Mouse (Mus musculus): Measurements from ENCODE around the gene Rnf169.

Gene Rnf169

DNA sequence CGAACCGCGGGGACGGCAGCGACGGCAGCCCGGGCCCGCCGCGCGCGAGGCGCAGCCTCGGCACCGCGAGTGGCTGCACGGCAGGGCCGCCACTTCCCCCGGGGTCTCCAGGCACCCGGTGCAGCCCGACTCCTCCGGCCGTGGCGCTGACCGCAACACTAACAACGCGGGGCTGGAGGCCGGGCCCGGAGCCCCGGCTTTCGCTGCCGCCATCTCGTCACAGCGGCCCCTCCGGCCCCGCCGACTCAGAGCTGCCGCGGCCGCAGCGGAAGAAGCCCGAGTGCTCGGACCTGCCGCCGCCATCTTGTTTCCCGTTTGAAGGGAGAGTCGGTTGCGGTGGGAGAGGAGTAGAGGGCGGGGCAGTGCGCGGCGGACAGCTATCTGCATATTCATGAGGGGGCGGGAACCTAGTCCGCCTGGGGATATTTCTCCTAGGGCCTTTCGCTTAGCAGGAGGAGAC lies at the start of gene Rnf169:
Gene Rnf169, minus strand, starts transcription at position 317 of the 460 bp plus-strand sequence.
- peak; percentile 85 to 86 for DNase-seq (ENCODE audit: low spot score in 2 of 2)

DNA sequence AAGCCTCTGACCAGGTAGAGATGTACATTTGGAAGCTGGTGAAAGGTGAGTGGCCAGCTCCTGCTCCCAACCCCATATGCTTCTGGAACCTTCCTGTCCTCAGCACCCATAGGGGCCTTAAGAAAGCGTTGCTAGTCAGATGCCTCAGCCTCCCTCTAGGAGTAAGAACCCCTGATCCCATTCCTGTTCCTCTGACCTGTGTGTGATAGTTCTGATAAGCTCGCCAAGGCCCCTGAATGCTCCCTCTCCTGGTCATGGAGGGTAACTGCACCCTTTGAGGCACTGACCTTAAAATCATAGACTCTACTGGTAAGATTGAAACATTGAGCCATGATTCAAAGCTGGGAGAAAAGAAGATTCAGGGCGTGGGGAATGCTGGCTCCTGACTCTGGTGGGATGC lies 49.1 kb upstream of the Rnf169 start:
- DNase-seq (ENCODE audit: low spot score in 2 of 2): no peak

DNA sequence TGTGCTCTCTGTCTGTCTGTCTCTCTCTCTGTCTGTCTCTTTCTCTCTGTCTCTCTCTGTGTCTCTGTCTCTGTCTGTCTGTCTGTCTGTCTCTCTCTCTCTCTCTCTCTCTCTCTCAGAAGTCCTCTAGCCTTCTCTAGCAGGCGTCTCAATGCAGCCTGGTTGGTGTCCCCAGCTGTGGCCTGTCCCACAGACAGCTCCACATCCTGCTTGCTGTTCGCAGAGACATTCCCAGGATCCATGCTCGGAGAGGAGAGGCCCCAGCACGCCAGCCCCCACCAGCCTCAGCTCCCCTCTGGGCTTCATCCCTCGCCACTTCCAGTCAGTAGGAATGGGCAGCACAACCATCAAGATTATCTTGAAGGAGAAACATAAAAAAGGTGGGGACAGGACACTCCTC lies 47.1 kb upstream of the Rnf169 start:
- no peak for DNase-seq (ENCODE audit: low spot score in 2 of 2)

DNA sequence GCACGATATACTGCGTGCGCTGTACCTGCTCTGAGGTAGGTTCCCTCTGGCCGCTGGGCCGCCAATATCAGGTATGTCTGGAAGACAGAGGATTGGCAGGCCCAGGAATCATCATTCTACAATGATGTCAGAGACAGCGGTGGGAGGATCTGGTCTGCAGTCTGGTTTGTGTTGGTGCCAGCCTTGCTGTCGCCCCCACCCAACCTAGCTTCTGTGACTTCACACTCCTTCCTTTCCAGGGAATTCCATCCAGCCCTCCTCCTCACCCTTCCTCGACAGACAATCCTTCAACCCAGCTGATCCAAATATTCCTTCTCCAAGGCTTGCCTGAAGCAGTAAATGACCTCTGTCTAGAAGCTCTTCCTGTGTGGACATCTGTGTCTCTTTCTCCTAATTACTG lies 36.8 kb upstream of the Rnf169 start:
- no peak for DNase-seq (ENCODE audit: low spot score in 2 of 2)

DNA sequence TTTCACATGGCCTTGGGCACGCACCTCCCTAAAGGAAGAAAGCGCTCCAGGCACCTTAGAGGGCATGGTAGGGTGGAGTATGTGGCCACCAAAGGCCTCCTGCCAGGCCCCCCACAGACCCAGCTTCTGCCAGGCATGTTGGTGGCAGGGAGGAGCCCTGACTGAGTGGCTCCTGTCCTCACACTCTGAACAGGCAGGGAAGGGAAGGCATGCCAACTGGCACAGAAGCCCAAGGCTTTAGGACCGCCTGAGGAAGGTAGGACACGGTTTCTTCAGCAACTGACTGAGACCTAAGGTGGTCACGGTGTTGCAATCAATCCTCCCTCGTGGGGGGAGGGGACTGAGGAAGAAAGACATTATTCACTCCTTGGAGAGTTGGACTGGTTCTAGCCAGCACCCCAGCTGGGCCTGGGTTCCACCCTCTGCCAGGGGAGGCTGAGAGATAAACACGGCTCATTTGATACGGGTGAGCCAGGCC lies 33.9 kb upstream of the Rnf169 start:
- no peak for DNase-seq (ENCODE audit: low spot score in 2 of 2)

DNA sequence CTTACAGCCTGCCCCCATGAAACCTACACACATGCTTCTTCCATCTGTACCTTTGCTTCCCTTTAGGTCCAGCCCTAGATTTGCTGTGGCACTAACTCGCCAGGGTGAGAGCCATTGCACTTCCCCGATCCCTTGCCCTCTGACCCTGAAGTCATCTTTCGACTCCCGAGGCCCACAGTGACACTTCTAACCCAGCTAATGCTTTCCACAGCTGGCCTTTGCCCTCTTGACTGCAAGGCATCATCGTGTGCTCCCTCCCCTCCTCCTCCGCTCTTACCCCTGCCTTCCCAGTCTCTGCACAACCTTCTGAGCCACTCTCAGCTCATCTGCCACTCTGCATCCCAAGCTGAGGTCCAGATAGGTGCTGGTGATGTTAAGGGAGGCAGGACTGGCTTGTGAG lies 32.3 kb upstream of the Rnf169 start:
- no peak for DNase-seq (ENCODE audit: low spot score in 2 of 2)

DNA sequence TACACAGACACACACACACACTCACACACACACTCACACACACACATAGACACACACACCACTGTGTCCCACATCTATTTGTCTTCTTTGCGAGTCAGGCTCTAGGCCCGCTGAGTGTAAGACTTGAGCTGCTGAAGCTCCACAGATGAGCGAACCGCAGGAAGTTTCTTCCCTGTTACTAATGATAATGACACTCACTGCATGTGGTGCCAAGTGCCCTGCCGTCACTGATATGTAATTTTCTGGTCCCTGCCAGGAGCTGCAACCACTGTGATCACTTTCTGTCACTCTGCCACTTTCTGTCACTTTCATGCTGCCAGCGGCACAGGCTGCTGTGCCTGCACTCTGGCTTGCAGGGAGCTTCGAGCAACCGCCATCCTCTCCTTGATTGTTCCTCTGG lies 31.8 kb upstream of the Rnf169 start:
- DNase-seq (ENCODE audit: low spot score in 2 of 2): no peak

DNA sequence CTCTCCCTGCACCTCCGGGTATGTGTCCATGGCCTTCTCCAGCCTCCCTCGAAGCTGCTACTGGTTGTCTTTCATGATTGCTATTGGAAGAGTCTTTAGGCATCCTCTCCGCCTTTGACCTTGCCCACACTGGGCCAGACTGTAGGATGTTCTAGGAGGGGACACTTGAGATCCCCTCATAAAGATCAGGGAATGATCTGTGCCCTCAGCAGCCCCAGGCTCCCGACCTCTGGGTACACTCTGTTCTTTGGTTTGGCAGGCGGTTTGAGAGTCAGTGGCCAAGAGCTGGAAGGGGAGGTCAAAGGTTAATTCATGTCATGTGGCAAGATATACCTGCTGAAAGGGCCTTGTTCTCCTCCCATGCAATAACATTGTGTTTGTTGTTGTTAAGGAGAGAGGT lies 30.5 kb upstream of the Rnf169 start:
- no peak for DNase-seq (ENCODE audit: low spot score in 2 of 2)

DNA sequence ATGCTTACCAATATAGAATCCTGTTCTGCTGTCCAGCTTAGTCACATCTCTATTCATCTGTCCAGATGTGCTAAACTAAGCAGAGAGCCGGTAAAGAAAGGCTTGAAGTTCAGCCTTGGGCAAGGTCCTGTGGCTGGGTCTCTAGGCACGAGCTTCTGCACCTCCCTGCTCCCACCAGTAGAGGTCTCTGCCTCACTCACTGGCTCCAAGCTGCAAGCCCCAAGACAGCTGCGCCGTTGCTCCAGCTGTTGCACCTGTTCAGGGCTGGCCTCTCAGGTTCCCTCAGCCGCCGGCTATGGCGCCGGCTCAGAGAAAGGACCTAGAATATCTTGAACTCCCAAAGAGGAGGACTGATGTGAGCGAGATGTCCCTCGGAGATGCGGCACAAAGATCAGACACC lies 29.4 kb upstream of the Rnf169 start:
- DNase-seq (ENCODE audit: low spot score in 2 of 2): peak in 1 of 2 experiments; percentile 44

DNA sequence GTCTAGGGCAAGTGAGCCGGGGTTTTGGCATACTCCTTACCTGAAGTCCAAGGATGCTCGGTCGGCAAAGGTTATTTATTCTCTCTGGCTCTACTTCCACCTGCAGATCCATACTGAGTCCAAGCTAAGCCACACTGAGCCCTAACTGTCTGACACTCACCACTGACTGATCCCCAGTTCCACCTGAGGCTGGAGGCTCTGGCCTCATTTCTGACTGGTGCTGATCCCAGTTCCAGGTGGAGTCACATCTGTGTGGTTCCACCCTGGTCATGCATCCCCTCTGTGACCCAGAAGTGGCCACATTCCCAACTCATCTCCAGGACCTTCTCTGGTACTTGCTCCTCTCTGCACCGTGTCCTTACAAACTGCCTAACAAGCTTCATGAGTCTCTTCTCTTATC lies 28.5 kb upstream of the Rnf169 start:
- no peak for DNase-seq (ENCODE audit: low spot score in 2 of 2)

DNA sequence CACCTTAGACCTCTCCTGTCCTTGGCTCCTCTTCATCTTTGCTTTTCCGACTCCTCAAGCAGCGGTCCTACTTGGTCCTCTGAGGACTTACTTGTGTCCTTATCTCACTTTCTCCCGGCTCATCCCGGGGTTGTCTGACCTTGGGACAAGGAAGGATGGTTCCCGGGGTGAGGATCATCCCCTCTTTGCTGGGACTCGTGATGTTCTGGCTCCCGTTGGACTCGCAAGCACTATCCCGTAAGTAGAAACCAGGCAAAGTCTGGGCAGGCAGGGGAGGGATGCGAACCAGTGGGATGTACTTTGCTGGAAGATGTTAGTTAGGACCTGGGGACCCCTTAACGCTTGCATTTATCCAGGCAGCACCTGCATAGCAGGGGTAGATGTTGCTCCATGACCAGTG lies 26.2 kb upstream of the Rnf169 start:
- no peak for DNase-seq (ENCODE audit: low spot score in 2 of 2)

DNA sequence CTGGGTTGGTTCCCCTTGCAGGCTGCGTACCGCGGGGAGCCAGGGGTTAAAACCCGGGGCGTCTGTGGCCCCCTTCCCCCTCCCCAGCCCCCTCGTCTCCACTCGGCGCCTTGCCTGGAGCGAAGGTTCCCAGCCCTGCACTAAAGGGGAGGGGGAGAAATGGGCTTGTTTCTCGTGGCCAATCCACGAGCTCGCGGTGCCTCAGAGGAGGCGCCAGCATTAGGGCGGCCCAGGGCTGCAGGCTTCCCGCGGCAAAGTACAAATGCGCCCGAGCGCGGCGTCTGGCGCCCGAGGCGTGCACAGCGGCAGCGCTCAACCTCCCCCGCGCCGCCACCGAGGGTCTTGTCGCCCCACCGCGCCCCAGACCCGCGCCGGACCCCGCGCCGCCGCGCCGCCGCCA lies 25.5 kb upstream of the Rnf169 start, which contains the start of gene Chrdl2:
Gene Chrdl2, plus strand, starts transcription at position 383 of the 400 bp plus-strand sequence.
- no peak for DNase-seq (ENCODE audit: low spot score in 2 of 2)

DNA sequence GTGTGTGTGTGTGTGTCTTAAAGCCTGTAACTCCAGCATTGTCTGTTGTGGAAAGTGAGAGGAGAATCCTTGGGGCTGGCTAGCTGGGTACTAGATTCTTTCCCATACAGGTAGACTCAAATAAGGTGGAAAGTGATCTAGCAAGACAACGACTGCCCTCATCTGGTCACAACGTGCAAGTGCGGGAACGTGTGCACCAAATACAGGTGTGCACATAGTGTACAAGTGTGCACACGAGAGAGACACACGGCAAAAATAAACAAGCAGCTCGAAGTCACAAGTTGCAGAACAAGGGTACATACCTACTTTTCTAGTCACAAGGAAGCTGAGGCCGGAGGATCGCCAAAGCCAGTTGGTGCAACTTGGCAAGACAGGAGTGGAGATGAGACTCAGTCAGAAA lies 23.5 kb upstream of the Rnf169 start:
- DNase-seq (ENCODE audit: low spot score in 2 of 2): no peak

DNA sequence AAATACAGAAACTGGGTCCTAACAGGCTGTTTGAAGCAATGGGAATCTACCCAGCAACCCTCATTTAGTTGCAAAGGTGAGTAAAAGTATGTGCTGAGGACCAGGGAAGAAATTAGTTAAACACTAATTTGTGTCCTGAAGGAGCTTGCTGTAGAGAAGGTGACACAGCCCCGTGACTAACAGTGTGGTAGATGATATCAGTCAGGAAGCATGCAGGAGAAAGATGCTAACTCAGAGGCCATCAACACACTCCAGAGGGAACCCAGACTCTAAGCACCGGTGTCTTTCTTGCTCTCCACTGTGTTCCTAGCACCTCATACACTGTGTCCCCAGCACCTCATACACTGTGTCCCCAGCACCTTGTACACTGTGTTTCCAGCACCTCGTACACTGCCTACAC lies 18.4 kb upstream of the Rnf169 start:
- no peak for DNase-seq (ENCODE audit: low spot score in 2 of 2)

DNA sequence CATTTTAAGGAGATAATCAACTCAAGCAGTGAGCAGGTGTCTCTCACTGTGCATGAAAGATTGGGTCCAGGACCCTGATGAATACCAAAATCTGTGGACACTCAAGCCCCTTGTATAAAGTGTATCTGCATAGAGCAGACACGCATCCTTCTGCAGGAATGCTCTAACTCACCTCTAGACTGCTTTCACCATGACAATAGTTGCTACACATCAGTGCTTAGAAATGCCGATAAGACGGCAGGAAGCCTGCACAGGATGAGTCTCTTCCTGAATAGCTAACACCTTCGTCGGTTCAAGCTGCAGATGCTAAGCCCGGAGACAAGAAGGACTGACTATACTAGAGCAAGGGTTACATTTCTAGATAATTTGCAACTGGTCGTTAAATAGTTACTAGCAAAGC lies 14.9 kb upstream of the Rnf169 start:
- no peak for DNase-seq (ENCODE audit: low spot score in 2 of 2)

DNA sequence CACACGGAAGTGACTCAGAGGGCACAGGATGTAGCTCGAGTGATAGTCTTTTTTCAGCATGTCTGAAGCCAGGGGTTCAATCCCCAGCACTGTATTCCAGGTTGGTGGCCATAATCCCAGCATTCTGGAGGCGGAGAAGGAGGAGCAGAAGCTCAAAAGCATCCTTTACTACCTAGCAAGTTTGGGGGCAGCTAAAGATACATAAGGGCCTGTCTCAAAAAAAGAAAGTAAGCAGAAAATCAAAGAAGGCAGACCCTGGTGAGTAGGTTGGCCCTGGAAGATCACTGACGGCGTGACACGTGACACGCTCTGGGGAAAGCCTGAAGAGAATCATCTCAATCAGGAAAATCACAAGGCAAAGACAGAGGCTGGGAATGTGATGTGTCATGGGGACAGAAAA lies 12.9 kb upstream of the Rnf169 start:
- no peak for DNase-seq (ENCODE audit: low spot score in 2 of 2)

DNA sequence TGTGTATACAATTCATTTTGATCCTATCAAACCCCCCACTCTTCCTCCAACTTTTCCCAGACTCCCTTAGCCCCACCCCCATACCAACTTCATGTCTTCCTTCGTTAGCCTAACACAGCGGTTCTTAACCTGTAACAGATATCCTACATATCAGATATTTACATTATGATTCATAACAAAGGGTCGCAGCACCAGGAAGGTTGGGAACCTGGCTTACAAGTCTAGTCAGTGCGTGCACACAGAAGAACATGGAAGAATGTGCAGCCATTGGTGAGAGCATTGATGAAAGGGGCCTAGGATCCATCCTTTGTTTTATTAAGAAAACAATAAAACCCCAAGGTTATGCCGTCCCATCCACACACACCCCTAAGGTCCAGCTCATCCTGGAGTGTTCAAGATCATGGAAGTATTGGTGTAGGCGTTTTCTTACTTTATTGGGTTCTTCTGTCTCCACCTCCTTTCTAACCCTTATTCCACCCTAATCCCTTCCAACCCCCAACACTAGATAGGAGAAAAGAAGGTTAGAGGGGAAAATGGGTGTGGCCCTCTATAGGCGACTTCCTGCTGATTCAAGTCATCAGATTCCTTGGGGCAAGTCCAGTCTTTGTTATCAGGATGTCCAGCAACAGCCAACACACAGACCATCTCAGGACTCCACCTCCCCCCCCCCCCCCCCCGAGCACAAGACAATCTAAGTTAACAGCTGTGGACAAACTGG lies 10.9 kb upstream of the Rnf169 start:
- no peak for DNase-seq (ENCODE audit: low spot score in 2 of 2)

DNA sequence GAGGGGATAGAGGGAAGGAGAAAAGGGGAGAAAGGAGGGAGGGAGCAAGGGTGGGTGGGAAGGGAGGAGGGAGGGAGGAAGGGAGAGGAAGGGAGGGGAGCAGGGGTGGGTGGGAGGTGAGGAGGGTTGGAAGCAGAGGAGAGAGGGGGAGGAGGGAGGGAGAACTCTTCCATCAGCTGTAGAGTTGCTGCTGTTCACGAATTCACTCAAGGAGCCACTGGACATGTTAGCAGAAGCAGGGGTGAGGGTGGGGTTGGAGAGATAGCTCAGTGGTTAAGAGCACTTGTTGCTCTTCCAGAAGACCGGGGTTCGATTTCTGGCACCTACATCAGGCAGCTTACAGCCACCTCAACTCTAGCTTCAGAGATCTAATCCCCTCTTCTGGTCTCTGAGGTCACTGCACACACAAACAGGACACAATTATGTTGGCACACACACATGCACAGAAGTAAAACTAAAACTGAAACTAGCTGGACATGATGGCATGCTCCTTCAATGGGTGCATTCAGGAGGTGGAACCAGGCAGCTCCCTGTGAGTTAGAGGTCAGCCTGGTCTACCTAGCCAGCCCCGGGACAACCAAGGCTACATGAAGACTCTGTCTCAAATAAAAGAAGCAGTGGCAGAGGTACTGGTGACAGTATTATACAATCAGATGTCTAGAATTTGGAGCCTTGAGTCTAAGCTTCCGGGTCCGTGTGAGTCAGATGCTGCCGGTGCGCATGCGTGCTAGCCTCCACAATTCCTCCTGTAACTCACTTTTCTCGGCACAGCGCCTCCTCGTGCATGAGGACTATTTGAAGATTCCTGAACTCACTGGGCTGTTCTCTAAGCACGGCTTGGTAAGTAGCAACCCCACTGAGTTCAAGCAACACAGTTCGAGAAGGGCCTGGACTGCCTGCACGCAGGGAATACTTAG lies 9.9 kb upstream of the Rnf169 start:
- DNase-seq (ENCODE audit: low spot score in 2 of 2): no peak

DNA sequence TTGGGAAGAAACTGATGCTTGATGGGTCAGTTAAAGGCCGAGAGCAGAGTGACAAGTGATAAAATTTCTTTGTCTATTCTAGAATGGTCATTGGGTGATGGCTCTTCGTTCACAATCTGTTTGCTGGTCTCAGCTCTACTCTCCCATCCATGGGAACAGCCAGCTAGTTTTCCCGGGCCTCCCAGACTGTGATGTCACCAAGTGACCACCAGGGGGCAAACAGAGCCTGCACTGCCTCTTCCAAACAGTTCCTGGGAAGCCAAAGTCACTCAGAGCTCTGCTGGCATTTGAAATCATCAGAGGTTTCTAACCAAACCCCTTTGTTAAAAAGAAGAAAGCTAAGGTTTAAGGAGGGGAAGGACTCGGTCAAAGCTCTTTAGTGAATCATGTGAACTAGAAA lies 8.5 kb upstream of the Rnf169 start:
- DNase-seq (ENCODE audit: low spot score in 2 of 2): peak in 1 of 2 experiments; percentile 78

DNA sequence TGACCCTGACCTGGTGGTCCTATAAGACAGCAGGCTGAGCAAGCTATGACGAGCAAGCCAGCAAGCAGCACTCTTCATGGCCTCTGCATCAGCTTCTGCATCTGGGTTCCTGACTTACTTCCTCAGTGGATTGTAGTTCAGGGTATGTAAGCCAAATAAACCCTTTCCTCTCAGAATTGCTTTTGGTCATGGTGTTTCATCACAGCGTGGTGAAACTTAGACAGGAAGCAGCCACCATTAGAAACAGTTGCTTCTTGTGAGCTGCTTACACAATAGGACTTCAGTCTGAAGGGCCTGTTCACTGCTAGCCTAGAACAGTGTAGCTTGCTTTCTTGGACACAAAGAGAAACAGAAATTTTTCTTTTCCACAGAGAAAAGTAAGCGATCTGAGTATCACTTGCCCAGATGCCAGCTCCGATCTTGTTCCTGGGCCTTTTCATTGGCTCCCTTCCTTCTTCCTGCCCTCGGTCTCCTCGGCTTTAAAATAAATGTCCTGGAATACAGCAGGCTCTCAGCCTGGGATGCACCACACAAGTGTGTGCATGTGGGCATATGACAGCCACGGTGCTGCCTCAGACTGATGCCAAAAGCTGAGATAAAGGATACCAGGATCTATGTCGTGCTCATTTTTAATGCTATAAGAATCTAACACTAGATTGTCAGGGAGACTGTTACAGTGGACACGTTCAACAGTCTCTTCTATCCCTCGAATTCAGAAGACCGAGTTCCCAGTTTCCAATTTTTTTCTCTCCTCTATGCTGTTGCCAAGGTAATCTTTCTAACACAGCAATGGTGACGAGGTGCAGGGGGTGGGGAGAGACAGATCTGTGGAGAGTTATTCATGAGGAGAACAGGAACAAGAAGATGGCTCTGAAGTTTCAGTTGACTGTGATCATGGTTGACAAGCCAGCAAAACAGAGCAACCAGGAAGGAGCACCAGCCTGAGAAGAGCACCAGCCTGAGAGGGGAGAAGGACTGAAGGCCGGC lies 2.3 kb upstream of the Rnf169 start:
- peak in 1 of 2 experiments; percentile 41 for DNase-seq (ENCODE audit: low spot score in 2 of 2)

DNA sequence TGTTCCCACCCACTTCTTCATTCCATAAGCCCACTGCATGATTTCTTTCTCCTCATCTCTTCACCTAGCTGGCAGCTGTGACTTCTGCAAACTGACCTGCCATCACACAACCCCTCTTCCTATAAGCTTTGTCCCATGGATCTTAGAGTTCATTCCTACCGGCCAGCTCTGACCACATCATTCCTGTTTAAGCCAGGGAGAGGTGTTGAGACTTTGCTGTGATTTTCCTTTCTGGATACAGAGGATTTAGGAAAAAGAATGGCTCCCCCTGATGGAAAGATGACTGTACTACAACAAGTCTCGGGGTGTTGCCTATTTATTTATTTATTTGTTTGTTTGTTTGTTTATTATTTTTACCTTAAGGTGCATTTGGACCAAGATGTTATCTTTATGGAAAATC lies 1.1 kb upstream of the Rnf169 start:
- DNase-seq (ENCODE audit: low spot score in 2 of 2): no peak
